Mouse (Mus musculus): ENCODE results near the gene Arhgef39.

Gene Arhgef39

DNA sequence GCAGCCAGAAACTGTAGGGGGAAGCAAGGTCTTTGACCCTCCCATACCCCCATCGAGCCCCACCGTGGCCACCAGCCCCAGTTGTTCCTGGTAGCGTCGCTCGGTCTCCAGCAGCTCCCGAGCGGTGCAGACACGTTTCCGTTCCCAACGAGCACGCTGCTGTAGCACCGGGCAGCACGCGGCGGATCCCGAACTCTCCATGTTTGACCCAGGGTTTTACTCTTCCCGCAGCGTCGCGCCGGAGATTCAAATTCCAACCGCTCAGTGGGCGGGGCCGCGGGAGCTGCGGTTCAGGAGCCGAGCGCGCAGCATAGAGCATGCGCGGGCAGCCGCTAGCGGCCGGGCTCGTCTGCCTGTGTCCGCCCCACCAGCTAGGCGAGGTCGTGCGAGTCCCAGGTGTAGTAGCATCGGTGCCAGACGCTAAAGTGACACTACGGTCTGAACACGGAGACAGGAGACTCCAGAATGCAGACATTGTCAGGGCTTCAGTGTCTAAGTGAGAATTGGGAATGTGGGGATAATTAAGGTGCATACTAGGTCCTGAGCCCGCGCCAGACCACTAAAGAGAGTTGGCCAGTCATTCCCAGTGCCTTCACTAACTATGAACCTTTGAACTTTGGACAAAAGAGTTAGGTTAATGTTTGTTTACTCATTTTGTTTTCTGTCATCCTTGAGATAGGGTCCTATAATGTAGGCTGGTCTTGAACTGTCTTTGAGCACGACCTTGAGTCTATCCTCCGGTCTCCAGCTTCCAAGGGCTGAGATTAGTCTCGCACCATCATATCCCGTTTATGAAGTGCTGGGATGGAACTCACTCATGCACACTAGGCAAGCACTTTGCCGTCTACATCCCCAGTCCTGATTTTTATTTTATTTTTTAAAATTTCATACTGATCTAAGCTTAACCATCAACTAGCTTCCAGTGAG, at the start of gene Arhgef39:
Gene Arhgef39 (minus strand): TSS at position 289 of the 927 bp plus-strand sequence.
- DNase-seq (ENCODE audit: low spot score in 2 of 2), result peak; percentile 75 to 85

- no peak for DNase-seq (ENCODE audit: low spot score in 2 of 2)
Measured at GRCm38 (mm10) chr4:43549055-43549454, 49.6 kb upstream of the Arhgef39 start.

DNA sequence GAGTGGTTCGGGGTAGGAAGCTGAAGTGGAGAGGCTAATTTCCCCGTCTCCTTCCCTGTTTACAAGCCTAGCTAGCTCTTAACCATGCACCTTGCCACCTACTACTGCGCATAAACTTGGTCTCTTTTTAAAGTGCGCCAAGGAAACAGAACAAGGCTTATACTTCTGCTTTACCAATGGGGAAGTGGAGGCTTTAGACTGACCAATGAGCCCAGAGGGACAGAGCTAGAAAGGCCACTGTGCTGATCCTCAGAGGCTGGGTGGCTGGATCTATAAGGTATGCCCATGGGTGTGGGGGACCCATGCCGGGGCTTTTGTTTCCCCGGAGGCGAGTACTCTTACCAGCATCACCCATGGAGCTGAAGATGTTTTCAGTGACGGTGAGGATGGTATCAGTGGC, 47.7 kb upstream of the Arhgef39 start:
- DNase-seq (ENCODE audit: low spot score in 2 of 2), result no peak

DNA sequence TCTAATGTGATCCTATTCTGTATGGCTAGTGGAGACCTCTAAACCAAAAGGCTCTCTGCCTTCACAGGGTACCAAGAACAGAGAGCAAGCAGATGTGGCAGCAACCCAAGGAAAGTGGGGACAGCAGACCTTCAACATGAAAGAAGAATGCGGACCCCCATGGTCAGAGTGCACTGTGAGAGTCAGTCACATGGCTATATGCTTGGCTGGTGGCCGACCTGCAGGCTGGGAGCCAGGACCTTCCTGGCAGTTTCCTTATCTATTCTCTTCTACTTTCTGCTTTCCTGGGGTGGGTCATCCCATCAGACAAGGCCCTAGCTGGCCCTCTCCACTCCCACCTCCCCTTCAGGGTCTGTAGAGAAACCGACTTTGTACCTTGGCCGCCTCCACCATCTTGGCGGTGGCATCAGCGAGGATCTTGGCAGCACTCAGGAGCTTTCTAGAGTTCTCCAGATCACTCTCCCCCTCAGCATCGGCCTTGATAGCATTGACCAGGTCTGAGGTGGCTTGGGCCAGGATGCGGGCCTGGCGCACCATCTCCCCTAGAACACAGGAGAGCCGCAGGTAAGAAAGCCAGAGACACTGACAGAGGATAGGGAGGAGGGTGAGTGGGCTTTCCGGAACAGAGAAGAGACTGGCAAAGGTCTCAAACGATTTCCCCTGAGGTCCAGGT, 47.0 kb upstream of the Arhgef39 start:
- DNase-seq (ENCODE audit: low spot score in 2 of 2), result no peak

GRCm38 (mm10) chr4:43542044-43542443, 42.5 kb upstream of the Arhgef39 start:
- DNase-seq (ENCODE audit: low spot score in 2 of 2), result no peak

DNA sequence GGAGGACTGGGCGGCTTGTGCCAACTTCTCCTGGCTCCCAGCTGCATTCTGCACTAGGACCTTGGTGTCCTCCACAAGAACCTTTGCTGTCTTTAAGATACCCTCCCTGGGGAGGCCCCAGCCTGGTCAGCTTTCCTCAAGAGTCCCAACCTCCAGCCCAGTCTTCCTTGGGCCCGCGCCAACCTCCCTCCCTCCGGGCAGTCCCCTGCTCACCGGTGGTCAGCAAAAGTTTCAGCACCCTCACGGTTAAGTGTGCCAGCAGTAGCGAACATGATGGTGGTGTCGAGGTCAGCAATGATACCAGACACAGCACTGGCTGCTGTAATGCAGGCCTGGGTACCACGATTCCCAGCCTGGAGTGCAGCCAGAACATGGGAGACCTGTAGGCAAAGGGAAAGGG, 36.5 kb upstream of the Arhgef39 start:
- DNase-seq (ENCODE audit: low spot score in 2 of 2), result no peak

DNA sequence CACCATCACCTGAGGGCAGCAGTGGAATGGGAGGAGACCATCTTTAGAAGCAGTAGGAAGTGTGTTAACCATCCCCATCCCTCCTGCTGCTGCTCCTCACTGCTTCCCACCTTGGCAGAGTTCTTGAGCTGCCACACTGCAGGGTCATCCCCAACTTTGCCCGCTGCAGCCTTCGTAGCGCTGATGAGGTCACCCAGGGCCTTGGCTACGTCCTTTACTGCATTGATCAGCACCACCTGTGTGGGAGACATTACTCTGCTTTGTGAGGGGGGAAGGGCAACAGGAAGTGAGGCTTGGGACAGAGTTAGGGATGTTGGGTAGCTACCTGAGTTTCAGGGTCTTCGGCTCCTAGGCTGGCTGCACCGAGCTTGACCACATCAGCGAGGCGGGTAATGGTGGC, 36.1 kb upstream of the Arhgef39 start:
- DNase-seq (ENCODE audit: low spot score in 2 of 2), result no peak

GRCm38 (mm10) chr4:43533270-43533669, 33.8 kb upstream of the Arhgef39 start:
- DNase-seq (ENCODE audit: low spot score in 2 of 2), result no peak

GRCm38 (mm10) chr4:43530581-43530980, 31.1 kb upstream of the Arhgef39 start:
- DNase-seq (ENCODE audit: low spot score in 2 of 2), result peak; percentile 59 to 76

GRCm38 (mm10) chr4:43530081-43530501, 30.6 kb upstream of the Arhgef39 start:
- no peak for DNase-seq (ENCODE audit: low spot score in 2 of 2)

- no peak for DNase-seq (ENCODE audit: low spot score in 2 of 2)
Measured at GRCm38 (mm10) chr4:43528487-43528886, 29.0 kb upstream of the Arhgef39 start.

DNA sequence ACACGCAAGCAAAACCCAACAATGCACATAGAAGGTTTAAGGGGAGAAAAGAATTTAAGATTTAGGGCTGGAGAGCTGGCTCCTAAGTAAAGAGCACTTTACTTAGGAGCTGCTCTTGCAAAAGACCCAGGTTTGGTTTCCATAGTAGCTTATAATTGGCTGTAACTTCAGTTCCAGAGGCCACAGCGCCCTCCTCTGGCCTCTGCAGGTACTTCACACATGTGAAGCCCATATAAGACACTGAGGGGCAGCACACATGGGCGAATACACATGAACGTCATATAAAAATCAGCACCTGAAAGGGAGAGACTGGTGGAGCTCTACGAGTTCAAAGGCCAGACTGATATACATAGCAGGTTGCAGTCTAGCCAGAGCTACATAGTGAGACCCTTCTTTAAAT, 28.4 kb upstream of the Arhgef39 start:
- no peak for DNase-seq (ENCODE audit: low spot score in 2 of 2)

GRCm38 (mm10) chr4:43519956-43520355, 20.5 kb upstream of the Arhgef39 start:
- peak; percentile 79 to 91 for DNase-seq (ENCODE audit: low spot score in 2 of 2)

- DNase-seq (ENCODE audit: low spot score in 2 of 2), result no peak
Measured at GRCm38 (mm10) chr4:43519551-43519950, 20.1 kb upstream of the Arhgef39 start.

GRCm38 (mm10) chr4:43515764-43516708, 16.5 kb upstream of the Arhgef39 start:
- no peak for DNase-seq (ENCODE audit: low spot score in 2 of 2)

- DNase-seq (ENCODE audit: low spot score in 2 of 2), result no peak
Measured at GRCm38 (mm10) chr4:43513791-43514190, 14.3 kb upstream of the Arhgef39 start.

DNA sequence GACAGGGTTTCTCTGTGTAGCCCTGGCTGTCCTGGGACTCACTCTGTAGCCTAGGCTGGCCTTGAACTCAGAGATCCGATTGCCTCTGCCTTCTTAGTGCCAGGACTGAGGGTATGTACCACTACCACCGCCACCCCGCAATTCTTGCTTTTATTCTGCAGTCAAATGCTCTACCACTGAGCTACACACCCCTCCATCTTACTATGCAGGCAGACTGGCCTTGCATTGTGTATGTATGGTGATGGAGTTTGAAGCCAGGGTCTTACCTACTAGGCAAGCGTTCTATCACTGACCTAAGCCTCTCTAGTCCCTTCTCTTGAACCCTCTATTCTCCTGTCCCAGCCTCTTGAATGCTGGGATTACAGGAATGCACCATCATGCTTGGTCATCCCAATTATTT, 13.8 kb upstream of the Arhgef39 start:
- no peak for DNase-seq (ENCODE audit: low spot score in 2 of 2)

DNA sequence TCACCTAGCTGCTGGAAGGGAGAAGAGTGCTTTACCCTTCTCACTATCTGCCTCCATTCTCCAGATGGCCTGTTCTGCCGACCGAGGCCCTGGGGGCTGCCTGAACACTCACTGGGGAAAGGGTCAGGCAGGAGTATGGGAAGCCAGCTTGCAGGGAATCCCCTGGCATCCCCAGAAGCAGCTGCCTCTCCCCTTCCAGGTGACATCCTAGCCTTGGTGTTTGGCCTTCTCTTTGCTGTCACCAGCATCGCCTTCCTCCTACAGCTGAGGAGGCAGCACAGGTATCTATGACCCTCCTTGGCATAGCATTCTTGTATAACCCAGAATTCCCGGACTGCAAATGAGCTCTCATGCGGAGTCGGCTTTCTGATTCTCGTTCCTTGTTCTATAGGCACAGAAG, 13.2 kb upstream of the Arhgef39 start:
- DNase-seq (ENCODE audit: low spot score in 2 of 2), result no peak

- no peak for DNase-seq (ENCODE audit: low spot score in 2 of 2)
Measured at GRCm38 (mm10) chr4:43511675-43512454, 12.4 kb upstream of the Arhgef39 start.

- no peak for DNase-seq (ENCODE audit: low spot score in 2 of 2)
Measured at GRCm38 (mm10) chr4:43509109-43509508, 9.6 kb upstream of the Arhgef39 start.

DNA sequence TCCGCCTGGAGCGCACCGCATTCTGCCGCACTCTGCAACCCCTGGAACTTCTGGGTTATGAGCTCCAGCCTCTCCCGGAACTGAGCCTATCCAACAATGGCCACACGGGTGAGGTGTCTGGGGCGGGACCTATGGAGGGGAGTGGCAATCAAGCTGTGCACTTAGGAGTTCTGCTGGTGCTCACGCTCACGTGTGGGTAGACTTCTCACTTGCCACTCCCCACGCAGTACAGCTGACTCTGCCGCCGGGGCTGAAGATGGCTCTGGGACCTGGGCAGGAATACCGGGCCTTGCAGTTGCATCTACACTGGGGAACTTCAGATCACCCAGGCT, 9.1 kb upstream of the Arhgef39 start:
- no peak for DNase-seq (ENCODE audit: low spot score in 2 of 2)
